Mouse (Mus musculus) Patski (cell line): ENCODE data around the gene Esx1. TPM values are rescaled to one million over a fixed set of nuclear protein-coding genes. Genes with fewer than 3 reads are reported as not detected.

Experiments used
- ATAC-seq: fragments of 100-300 bp; one replicate; pipeline ENCODE4 v1.8.0; 2021
- CTCF ChIA-PET: fragments of 350-600 bp; sonication (Branson Sonifier 250); formaldehyde crosslinking; loops from one replicate; lab custom pipeline; 2022; ENCODE audit warnings: inconsistent platforms; lab: Charles Lee
- POLR2A ChIA-PET: fragments of 350-600 bp; sonication (Branson Sonifier 250); formaldehyde crosslinking; loops from one replicate; lab custom pipeline; 2022; ENCODE audit warnings: antibody characterized with exemption, inconsistent platforms; lab: Charles Lee
- DNase-seq: peaks from one replicate; pipeline ENCODE4 v3.0.0-alpha.2; 2011; ENCODE audit warnings: low read depth, low spot score
- H3K27me3 ChIP-seq: fragments of 371-371 bp; one replicate; pipeline ENCODE4 v1.5.1; 2021
- CTCF ChIP-seq: fragments of 100-300 bp; IDR thresholded peaks from one replicate; pipeline ENCODE4 v1.5.1; 2021
- in situ Hi-C: fragments of 300-500 bp; cut with MboI; formaldehyde crosslinking; loops from 3 replicates; pipeline ENCODE4 v1.11.1; 2018; ENCODE audit warnings: low pct_unique_long_range_greater_than_20kb, mixed read lengths
- polyA plus RNA-seq: library from polyadenylated mRNA; unstranded; gene quantifications from one replicate; pipeline ENCODE4 v1.2.3, GENCODE M21; 2021

Esx1 gene
- 0.13 TPM for polyA plus RNA-seq

DNA sequence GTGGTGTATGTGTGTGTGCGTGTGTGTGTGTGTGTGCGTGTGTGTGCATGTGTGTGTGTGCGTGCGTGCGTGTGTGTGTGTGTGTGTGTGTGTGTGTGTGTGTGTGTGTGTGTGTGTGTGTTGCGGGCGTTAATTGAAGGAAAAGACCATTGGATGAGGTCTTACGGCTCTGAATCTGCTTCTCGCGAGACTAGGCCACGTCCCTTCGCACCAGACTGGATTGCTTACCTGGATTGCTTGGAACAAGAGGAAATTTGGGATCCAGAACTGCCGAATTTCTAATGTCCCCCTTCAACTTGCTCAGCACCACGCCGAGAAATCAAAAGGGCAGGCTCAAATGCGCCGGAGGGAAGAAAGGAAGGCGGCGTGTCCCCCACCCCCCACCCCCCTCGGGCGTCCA lies at the start of gene Esx1:
Gene Esx1, minus strand, starts transcription at position 366 of the 400 bp plus-strand sequence.
- no peak for TF ChIP-seq CTCF
- in situ Hi-C loops = no loop called here
- DNase-seq = no peak
- no peak for ATAC-seq
- ChIA-PET CTCF (no interaction called here), POLR2A (no interaction called here)
- H3K27me3 ChIP-seq = peaks cover 12% of the 10 kb centered on the region

DNA sequence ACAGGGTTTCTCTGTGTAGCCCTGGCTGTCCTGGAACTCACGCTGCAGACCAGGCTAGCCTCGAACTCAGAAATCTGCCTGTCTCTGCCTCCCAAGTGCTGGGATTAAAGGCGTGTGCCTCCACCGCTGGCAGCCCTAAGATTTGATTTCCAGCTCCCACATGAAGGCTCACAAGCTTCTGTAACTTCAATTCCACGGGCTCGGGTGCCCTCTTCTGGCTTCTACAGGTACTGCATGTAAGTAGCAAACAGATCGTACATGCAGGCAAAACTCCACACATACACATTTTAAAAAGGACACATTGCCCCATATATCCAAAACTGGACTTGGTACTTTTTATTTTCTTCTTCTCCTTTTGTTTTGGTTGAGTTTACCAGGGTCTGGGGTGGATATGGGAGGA lies 48.1 kb upstream of the Esx1 start:
- no peak for ATAC-seq
- ChIA-PET CTCF (no interaction called here), POLR2A (no interaction called here)
- H3K27me3 ChIP-seq = peaks cover 8% of the 10 kb centered on the region
- peak; percentile 43 for TF ChIP-seq CTCF
- in situ Hi-C loops = no loop called here
- no peak for DNase-seq

DNA sequence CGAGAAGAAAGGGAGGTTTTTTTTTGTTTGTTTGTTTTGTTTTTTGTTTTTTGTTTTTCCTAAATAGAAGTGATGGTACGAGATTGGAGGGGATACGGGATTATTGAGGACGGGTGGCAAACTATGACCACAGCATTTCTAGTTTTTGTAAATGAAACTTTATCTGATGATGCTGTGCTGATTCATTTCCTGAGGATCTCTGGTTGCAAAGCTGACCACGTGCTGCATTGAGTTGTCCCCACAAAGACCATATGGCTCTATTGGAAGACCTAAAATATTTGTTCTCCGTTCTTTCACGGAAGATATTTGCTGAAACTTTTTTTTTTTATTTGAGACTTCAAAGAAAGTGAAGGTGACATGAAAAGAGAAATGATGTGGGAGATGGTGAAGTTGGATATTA lies 45.8 kb upstream of the Esx1 start:
- TF ChIP-seq CTCF = no peak
- in situ Hi-C loops = no loop called here
- DNase-seq = no peak
- peaks cover 7% of the 10 kb centered on the region for H3K27me3 ChIP-seq
- CTCF ChIA-PET = no interaction called here
- POLR2A ChIA-PET = no interaction called here
- ATAC-seq = no peak

DNA sequence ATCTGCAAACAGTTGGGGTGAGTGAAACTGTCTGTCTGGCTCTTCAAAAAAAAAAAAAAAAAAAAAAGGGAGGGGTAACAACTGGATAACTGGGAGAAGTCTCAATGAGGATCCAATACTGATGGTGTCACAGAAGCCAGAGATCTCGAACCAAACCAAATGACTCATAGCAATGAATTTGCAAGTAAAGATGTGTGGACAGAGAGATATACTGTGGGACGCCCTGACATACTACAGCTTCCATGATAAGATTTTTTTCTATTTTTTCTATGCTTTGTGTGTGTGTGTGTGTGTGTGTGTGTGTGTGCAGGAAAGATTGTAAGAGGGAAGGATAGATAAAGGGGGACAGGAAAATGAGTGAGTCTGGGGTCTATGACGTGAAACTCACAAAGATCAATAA lies 43.7 kb upstream of the Esx1 start:
- POLR2A ChIA-PET = no interaction called here
- in situ Hi-C loops = no loop called here
- CTCF ChIA-PET = no interaction called here
- ATAC-seq (no peak), DNase-seq (no peak)
- H3K27me3 ChIP-seq = peaks cover 16% of the 10 kb centered on the region
- no peak for TF ChIP-seq CTCF

DNA sequence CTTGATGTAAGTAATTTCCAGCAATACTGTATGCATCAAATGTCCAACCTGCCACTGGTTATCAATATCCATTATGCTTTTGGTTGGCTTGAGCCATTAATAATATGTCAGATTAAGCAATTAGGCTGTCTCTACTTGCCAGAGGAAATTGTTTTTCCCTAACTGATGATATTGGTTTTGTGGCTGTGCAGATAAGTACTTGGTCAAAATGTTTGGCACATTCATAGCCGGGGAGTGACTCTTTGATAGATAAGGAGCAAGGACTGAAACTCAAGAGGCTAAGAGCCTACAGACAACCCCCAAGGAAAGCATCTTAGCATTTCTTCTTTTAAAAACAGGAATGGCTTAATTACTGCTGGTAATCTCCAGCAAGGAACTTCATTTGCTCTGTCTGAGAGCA lies 40.8 kb upstream of the Esx1 start:
- no peak for TF ChIP-seq CTCF
- ChIA-PET POLR2A (no interaction called here), CTCF (no interaction called here)
- in situ Hi-C loops = no loop called here
- DNase-seq = no peak
- peaks cover 28% of the 10 kb centered on the region for H3K27me3 ChIP-seq
- no peak for ATAC-seq

DNA sequence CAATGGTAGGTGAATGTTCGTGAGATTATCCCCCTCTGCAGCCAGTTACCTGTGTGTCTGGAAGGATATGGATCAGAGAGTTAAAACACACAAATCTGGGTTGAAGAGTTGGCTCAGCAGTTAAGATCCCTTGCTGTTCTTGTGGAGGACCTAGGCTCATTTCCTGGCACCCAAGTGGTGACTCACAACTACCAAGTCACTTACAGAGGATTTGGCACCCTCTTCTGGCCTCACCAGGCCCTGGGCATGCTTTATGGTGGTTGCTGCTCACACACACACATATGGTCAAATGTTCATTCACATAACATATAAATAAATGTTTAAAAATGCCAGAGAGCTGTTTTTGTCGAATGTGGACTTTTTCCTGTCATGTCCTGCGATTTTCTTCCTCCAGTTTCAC lies 39.1 kb upstream of the Esx1 start:
- ATAC-seq (no peak), DNase-seq (no peak)
- in situ Hi-C loops = no loop called here
- TF ChIP-seq CTCF = no peak
- POLR2A ChIA-PET = no interaction called here
- CTCF ChIA-PET = no interaction called here
- H3K27me3 ChIP-seq = peaks cover 39% of the 10 kb centered on the region

DNA sequence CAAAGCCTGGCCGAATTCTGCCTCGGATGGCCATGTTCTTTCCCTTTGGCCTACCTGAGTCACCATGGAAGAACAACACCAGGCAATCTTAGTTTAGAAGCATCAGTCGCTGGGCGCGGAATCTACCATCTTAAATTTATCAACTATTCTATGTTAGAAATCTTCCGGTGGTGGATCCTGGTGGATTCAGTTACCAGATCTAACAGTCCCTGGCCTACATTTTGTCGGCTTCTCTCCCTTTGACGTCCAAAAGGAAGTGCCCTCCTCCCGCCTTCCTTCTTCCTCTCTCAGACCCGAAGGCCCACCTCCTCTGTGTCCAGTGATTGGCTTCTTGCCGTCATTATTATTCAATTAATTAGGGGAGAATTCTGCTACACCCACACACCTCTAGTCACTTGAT lies 27.2 kb upstream of the Esx1 start:
- in situ Hi-C loops = loop anchor here (10.0 to 25.0 kb wide), 2 partner anchors 244 to 537 kb away; no protein-coding TSS in a partner anchor
- peaks cover 21% of the 10 kb centered on the region for H3K27me3 ChIP-seq
- ChIA-PET CTCF (no interaction called here), POLR2A (no interaction called here)
- ATAC-seq (no peak), DNase-seq (no peak)
- TF ChIP-seq CTCF = no peak

DNA sequence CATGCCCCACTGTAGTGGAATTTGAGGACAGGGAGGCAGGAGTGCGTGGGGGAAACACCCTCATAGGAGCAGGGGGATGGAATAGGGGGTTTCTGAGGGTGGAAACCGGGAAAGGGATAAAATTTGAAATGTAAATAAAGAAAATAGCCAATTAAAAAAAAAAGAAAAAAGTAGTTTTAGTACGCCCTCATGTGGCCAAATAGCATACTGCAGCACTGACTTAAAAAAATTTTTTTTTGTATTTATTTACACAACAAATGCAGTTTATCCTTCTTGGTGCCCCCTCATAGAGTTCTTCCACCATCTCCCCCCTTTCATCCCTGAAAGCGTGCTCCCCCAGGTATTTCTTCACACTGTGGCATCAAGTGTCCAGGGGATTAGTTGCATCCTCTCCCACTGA lies 22.8 kb upstream of the Esx1 start:
- in situ Hi-C loops = loop anchor here (5.0 to 25.0 kb wide), 3 partner anchors 240 to 1873 kb away; no protein-coding TSS in a partner anchor
- POLR2A ChIA-PET = no interaction called here
- no peak for DNase-seq
- no peak for ATAC-seq
- CTCF ChIA-PET = no interaction called here
- peak; percentile 41 for TF ChIP-seq CTCF
- peaks cover 10% of the 10 kb centered on the region for H3K27me3 ChIP-seq

DNA sequence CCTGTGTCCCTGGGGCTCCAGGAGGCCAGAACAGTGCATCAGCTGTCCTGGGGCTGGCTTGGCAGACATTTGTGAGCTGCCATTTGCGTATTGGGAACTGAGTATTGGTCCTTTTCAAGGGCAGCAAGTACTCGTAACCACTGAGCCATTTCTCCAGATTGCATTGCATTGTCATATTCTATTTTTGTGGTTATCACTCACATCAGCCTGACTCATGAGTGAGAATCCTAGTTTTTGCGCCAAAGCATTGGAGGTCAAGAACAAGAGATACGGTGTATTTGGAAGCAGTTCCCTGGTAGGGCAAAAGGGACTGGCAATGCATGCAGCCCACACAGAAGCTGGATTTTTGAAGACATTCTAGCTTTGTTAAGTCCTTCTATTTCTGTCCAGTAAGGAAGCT lies 21.8 kb upstream of the Esx1 start:
- H3K27me3 ChIP-seq = peaks cover 10% of the 10 kb centered on the region
- DNase-seq (no peak), ATAC-seq (no peak)
- in situ Hi-C loops = loop anchor here (5.0 to 25.0 kb wide), 3 partner anchors 239 to 1874 kb away; no protein-coding TSS in a partner anchor
- ChIA-PET CTCF (no interaction called here), POLR2A (no interaction called here)
- TF ChIP-seq CTCF = no peak

DNA sequence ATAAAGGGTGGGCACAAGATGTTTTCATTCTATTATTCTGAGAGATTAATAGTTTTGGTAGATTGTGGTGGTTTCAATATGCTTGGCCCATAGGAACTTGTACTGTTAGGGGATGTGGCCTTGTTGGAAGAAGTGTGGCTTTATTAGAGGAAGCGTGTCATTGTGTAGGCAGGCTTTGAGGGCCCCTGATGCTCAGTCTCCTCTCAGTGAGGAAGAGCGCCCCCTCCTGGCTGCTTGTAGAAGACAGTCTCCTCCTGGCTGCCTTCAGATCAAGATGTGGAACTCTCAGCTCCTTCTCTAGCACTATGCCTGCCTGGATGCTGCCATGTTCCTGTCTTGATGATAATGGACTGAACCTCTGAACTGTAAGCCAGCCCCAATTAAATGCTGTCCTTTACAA lies 20.7 kb upstream of the Esx1 start:
- no peak for ATAC-seq
- ChIA-PET POLR2A (no interaction called here), CTCF (interaction anchor here (1.0 to 2.2 kb wide), 3 partner anchors 12 to 22 kb away, joined by 3 to 10 read pairs (median 3); no protein-coding TSS in a partner anchor)
- in situ Hi-C loops = loop anchor here (5.0 to 25.0 kb wide), 3 partner anchors 238 to 1875 kb away; no protein-coding TSS in a partner anchor
- H3K27me3 ChIP-seq = peaks cover 4% of the 10 kb centered on the region
- TF ChIP-seq CTCF = no peak
- no peak for DNase-seq

DNA sequence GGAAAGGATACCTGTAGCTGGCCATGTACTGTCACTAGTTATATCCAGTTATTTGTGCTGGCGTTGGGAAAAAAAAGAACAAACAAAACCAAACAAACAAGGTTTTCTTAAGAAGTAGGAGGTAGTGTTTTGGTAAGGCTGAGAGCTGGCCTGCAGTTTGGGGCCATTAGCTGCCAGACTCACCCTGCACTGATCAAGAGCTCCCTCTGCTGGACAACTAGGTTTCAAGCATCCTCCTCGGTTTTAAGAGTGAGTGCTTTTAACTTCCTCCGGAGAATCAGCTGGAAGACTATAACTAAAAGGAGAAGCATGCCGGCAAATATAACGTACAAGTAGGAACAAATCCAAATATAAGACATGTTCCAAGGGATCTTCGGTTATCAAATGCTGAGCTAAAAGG lies 19.8 kb upstream of the Esx1 start:
- DNase-seq (no peak), ATAC-seq (peak; percentile 84)
- ChIA-PET CTCF (interaction anchor here (0.7 to 2.2 kb wide), 5 partner anchors 9 to 23 kb away, joined by 3 to 10 read pairs (median 3); no protein-coding TSS in a partner anchor), POLR2A (no interaction called here)
- peak; percentile 84 for TF ChIP-seq CTCF
- H3K27me3 ChIP-seq = no peaks in the 10 kb centered on the region
- in situ Hi-C loops = loop anchor here (5.0 to 25.0 kb wide), 3 partner anchors 237 to 1876 kb away; no protein-coding TSS in a partner anchor

DNA sequence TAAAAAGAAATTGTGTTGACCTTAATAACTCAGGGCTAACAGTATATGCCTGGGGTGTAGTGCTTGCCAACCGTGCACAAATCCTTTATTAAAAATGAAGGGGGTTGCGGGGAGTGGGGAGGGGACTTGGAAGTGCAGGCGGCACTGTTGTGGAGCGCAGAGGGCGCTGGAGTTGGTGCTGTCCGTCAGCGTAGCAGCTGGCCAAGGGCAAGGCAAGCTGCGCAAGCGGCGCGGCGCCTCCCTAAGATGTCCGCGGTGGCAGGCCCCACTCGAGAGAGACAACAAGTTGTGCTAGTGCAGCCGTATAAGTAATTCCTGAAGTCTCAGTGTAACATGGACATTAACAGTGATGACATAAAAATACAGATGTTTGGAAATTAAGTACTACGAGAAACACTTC lies 5.7 kb upstream of the Esx1 start:
- peaks cover 12% of the 10 kb centered on the region for H3K27me3 ChIP-seq
- TF ChIP-seq CTCF = no peak
- in situ Hi-C loops = loop anchor here (25.0 kb wide), 1 partner anchor 515 kb away; no protein-coding TSS in a partner anchor
- CTCF ChIA-PET = no interaction called here
- DNase-seq = no peak
- no peak for ATAC-seq
- POLR2A ChIA-PET = no interaction called here
